Mouse (Mus musculus) midbrain, postnatal 0 days (tissue): Measurements from ENCODE around the gene Gnat2. TPM values are rescaled to one million over a fixed set of nuclear protein-coding genes. Genes with fewer than 3 reads are reported as not detected.

Experiments used
- ATAC-seq: fragments of 200-750 bp; cut with Nextera tagmentation; 2 replicates; pipeline ENCODE4 v1.8.0; 2017; ENCODE audit warnings: moderate number of reproducible peaks, mild to moderate bottlenecking, moderate TSS enrichment, moderate library complexity; ENCODE audit not compliant: low FRiP score
- DNase-seq: peaks from one replicate; pipeline ENCODE4 v3.0.0-alpha.2; 2015; ENCODE audit warnings: low spot score
- H3K27ac ChIP-seq: fragments of 300-500 bp; sonication (generic); 2 replicates; pipeline ENCODE4 v1.5.1; 2014; ENCODE audit warnings: low read depth, mild to moderate bottlenecking, low read length, mixed read lengths
- H3K27me3 ChIP-seq: fragments of 300-500 bp; sonication (generic); 2 replicates; pipeline ENCODE4 v1.6.1; 2014; ENCODE audit warnings: low read length, control low read depth, mixed read lengths; ENCODE audit not compliant: insufficient read depth
- H3K36me3 ChIP-seq: fragments of 300-500 bp; sonication (generic); 2 replicates; pipeline ENCODE4 v1.6.1; 2014; ENCODE audit warnings: low read length, control low read depth, mixed read lengths; ENCODE audit not compliant: insufficient read depth
- H3K4me1 ChIP-seq: fragments of 300-500 bp; sonication (generic); 2 replicates; pipeline ENCODE4 v1.6.1; 2014; ENCODE audit warnings: mild to moderate bottlenecking, control low read depth, antibody characterized with exemption, low read length, mixed read lengths; ENCODE audit not compliant: insufficient read depth
- H3K4me2 ChIP-seq: fragments of 300-500 bp; sonication (generic); 2 replicates; pipeline ENCODE4 v1.6.1; 2014; ENCODE audit warnings: low read depth, mild to moderate bottlenecking, low read length, mixed read lengths; ENCODE audit not compliant: poor library complexity, severe bottlenecking
- H3K4me3 ChIP-seq: fragments of 300-500 bp; sonication (generic); 2 replicates; pipeline ENCODE4 v1.5.1; 2014; ENCODE audit warnings: low read depth, mild to moderate bottlenecking, low read length, moderate library complexity
- H3K9ac ChIP-seq: fragments of 300-500 bp; sonication (generic); replicated peaks from 2 replicates; pipeline ENCODE4 v1.6.1; 2014; ENCODE audit warnings: mild to moderate bottlenecking, low read length, moderate library complexity, mixed read lengths; ENCODE audit not compliant: poor library complexity, severe bottlenecking
- H3K9me3 ChIP-seq: fragments of 300-500 bp; sonication (generic); 2 replicates; pipeline ENCODE4 v1.6.1; 2016; ENCODE audit warnings: low read length, control low read depth
- CTCF ChIP-seq: IDR thresholded peaks from 2 replicates; pipeline ENCODE4 v1.5.1; 2016; ENCODE audit warnings: antibody characterized with exemption, mild to moderate bottlenecking
- WGBS: fragments of 180-500 bp; shearing (Covaris S2); extraction: QIAGEN DNeasy Blood & Tissue Kit; methylation state at CpG from one replicate; pipeline ENCODE4 v1.1.7; 2014; 5-methylcytosine and 5-hydroxymethylcytosine counted together
- polyA plus RNA-seq: library from polyadenylated mRNA; unstranded; fragments of >200 nt; fragmentation: Nextera tagmentation; extraction: Ambion mirVana; gene quantifications from 2 replicates; pipeline ENCODE4 v1.2.1, GENCODE M21; 2015
- total RNA-seq: library from RNA; depleted of rRNA; stranded (reverse); fragments of >200 nt; gene quantifications from 2 replicates; pipeline ENCODE4 v1.2.3, GENCODE M21; 2014

The Gnat2 gene
- total and polyA plus RNA-seq, 2 experiments from 2014 or later, result 0.28 TPM; not detected in 1

DNA sequence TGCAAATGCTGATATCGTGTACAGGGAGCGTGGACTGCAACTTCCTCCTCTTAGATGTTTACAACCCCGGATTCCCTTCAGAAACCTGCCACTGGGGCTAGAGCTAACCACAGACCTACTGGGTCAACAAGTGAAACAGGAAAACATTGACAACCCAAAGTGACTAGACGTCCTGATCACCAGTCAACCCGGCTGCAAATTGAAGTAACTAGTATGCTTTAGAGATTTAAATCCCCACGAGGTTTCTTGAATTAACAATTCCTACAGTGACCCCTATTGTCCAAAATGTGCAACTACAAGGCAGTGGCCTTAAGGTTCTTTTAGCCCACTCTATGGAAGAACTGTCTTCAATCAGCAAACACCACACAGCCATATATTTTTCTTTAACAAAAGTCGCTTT, 31.2 kb upstream of the Gnat2 start:
- ATAC-seq, result no peak
- TF ChIP-seq CTCF, result peak; percentile 84
- WGBS, result 20% methylated on average over 7 of the region's 7 CpGs
- Histone ChIP-seq H3K27ac (no peak overlapping the region), H3K9ac (no peak overlapping the region), H3K36me3 (no peaks in the 10 kb centered on the region), H3K27me3 (no peaks in the 10 kb centered on the region), H3K4me1 (no peaks in the 10 kb centered on the region), H3K4me3 (no peak overlapping the region), H3K4me2 (no peak overlapping the region), H3K9me3 (no peaks in the 10 kb centered on the region)
- peak; percentile 87 for DNase-seq

DNA sequence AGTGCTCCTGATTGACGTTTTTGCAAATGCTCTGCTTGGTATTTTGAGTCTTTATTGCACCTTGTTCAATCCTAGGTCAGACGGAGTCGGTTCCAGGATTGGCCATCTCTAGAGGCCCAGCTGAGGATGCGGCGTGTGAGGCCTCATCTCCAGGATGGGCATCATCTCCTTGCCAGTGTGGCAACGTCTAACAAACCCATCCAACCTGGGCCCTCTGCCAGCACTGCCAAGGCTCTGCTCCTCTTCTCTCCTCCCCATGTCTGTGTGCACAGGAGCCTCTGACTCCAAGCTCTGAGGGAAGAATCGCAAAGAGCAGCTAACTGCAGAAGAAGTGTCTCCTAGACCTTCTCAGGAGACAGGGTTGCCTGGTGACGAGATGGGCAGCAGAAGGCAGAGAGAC, 29.9 kb upstream of the Gnat2 start:
- no peaks in the 10 kb centered on the region for H3K9me3 ChIP-seq
- H3K4me1 ChIP-seq, result no peaks in the 10 kb centered on the region
- H3K36me3 ChIP-seq, result no peaks in the 10 kb centered on the region
- H3K4me3 ChIP-seq, result no peak overlapping the region
- no peak overlapping the region for H3K9ac ChIP-seq
- H3K27me3 ChIP-seq, result no peaks in the 10 kb centered on the region
- WGBS, result 79% methylated on average over 8 of the region's 8 CpGs
- no peak for TF ChIP-seq CTCF
- no peak overlapping the region for H3K27ac ChIP-seq
- no peak overlapping the region for H3K4me2 ChIP-seq
- DNase-seq (no peak), ATAC-seq (no peak)

DNA sequence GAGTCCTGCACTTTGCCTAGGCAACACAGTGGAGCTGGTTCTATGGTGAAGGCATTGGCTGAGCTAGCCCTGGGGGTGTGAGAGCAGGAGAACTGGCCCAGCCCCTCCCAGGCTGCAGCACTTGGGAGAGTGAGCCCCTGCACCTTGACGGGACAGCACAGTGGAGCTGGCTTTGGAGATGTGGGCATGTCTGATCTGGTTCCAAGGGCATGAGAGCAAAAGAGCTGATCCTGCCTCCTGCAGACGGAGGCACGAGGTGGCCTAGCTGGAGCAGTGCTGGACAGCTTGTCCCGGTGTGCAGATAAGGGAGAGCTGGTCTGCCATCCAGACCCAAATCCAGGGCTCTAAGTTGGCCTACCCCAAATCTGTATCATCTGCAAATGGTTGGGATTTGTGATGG, 27.9 kb upstream of the Gnat2 start:
- WGBS, result 78% methylated on average over 4 of the region's 4 CpGs
- Histone ChIP-seq H3K27ac (no peak overlapping the region), H3K4me2 (no peak overlapping the region), H3K36me3 (no peaks in the 10 kb centered on the region), H3K9me3 (no peaks in the 10 kb centered on the region), H3K4me1 (no peaks in the 10 kb centered on the region), H3K27me3 (no peaks in the 10 kb centered on the region), H3K4me3 (no peak overlapping the region), H3K9ac (no peak overlapping the region)
- ATAC-seq, result no peak
- no peak for DNase-seq
- no peak for TF ChIP-seq CTCF

DNA sequence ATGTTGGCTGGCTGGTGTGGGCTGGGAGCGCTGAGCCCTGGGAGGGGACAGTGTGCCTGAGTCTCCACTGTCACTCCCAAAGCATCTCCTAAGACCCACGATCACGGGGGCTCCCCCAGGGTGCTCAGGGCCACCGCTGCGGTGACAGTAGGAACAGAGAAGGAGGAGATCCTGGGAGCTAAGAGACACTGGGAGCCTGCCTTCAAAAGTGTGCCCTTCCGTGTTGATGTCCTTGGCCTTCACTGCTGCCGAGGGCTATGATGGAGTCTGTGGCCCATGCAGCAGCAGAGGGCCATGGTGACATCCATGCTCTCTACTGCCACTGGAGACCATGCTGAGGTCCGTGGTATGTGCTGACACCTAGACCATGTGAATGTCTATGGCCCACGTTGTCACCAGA, 27.0 kb upstream of the Gnat2 start:
- ATAC-seq (no peak), DNase-seq (no peak)
- TF ChIP-seq CTCF, result no peak
- no peaks in the 10 kb centered on the region for H3K4me1 ChIP-seq
- no peaks in the 10 kb centered on the region for H3K9me3 ChIP-seq
- H3K9ac ChIP-seq, result no peak overlapping the region
- H3K36me3 ChIP-seq, result no peaks in the 10 kb centered on the region
- H3K27ac ChIP-seq, result no peak overlapping the region
- H3K4me2 ChIP-seq, result no peak overlapping the region
- H3K27me3 ChIP-seq, result no peaks in the 10 kb centered on the region
- no peak overlapping the region for H3K4me3 ChIP-seq
- WGBS, result 84% methylated on average over 9 of the region's 9 CpGs

DNA sequence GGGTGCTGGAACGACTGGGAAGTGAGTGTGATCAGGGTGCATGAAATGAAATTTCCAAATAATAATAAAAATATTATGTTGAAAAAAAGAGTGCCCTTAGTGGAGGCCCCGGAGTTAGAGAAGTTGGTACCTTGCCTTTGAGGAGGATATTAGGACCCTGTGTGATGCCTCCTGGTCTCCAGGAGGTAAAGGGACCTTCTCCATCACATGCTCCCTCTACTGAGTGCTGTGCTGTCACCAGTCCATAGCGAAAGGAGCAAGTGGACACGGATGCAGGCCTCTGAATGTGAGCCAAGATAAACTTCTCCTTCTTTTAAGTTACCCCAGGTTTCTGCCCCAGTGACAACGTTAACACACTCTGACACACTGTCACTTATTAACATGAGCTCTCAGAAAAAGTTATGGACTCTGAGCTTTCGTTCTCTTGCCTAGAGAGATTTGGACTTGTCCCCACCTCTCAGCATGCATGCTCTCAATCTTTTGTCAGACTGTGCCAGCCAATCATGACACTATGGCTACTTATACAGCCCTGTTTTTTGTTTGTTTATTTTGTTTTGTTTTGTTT, 25.1 kb upstream of the Gnat2 start:
- TF ChIP-seq CTCF, result no peak
- no peak overlapping the region for H3K4me2 ChIP-seq
- DNase-seq, result no peak
- WGBS, result 66% methylated on average over 6 of the region's 6 CpGs
- no peak overlapping the region for H3K4me3 ChIP-seq
- H3K4me1 ChIP-seq, result no peaks in the 10 kb centered on the region
- no peak overlapping the region for H3K9ac ChIP-seq
- no peaks in the 10 kb centered on the region for H3K36me3 ChIP-seq
- no peak for ATAC-seq
- no peak overlapping the region for H3K27ac ChIP-seq
- no peaks in the 10 kb centered on the region for H3K27me3 ChIP-seq
- no peaks in the 10 kb centered on the region for H3K9me3 ChIP-seq

DNA sequence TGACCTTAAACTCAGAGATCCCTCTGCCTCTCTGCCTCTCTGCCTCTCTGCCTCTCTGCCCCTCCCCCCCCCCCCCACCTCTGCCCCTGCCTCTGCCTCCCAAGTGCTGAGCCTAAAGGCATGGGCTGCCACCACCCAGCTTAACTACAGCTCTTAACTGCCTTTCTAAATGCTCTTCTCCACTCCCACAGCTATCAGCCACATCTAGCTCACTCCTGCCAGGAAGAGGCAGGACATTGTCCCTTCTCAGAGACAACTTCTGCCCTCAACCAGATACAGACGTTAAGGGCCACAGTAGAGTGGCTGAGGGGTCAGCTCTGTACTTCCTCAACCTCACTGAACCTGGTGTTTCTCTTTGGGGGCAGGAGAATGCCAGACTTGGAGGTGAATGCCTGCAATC, 23.8 kb upstream of the Gnat2 start:
- Histone ChIP-seq H3K4me1 (no peaks in the 10 kb centered on the region), H3K4me3 (no peak overlapping the region), H3K27ac (no peak overlapping the region), H3K9ac (no peak overlapping the region), H3K36me3 (no peaks in the 10 kb centered on the region; the same call in 1 of the 2 replicates), H3K4me2 (no peak overlapping the region), H3K9me3 (no peaks in the 10 kb centered on the region), H3K27me3 (no peaks in the 10 kb centered on the region)
- no peak for ATAC-seq
- TF ChIP-seq CTCF, result no peak
- WGBS, result 44% methylated on average over 1 of the region's 1 CpGs
- DNase-seq, result no peak
